Mouse (Mus musculus): Measurements from ENCODE around the gene Gm7075.
"Not testable (repeated sequence)": the region's sequence is repeated elsewhere in the genome, so short reads cannot be mapped to it uniquely, and the experiment has no call there.

Gene Gm7075

GRCm38 (mm10) chr10:63417061-63417460 lies 4.5 kb downstream of the Gm7075 start:
- no peak for DNase-seq

DNA sequence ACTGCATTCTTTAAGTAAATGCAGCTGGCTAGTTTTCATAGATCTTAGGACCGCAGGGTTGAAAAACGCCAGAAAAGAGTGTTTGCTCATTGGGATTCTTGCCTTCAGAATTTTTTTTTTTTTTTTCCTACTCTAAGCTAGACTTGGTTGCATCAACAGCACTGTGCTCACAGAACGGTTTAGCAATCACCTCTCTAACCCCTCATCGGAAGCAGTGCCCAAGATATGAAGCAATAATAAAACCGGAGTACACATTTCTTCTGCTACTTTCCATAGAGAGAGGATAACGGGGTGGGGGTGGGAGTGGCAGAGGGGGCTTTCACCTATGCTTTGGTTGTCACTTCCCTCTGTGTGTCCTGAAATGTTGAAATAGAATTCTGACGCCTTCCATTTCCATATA lies 5.7 kb downstream of the Gm7075 start:
- no peak for DNase-seq

GRCm38 (mm10) chr10:63415287-63415686 lies 6.3 kb downstream of the Gm7075 start:
- DNase-seq: no peak

DNA sequence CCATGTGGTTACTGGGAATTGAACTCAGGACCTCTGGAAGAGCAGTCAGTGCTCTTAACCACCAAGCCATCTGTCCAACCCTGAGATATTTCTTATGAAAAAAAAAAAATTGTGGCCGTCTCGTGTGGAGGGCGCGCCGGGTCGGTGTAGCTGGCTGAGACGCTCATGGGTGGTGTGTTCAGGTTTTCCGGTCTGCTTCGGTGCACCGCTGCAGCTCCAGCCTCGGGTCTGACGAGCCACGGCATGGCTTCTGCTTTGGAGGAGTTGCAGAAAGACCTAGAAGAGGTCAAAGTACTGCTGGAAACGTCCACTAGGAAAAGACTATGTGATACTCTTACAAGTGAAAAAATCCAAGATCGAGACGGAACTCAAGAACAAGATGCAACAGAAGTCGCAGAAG lies 8.8 kb downstream of the Gm7075 start:
- peak in 1 of 2 experiments; percentile 42 for DNase-seq

DNA sequence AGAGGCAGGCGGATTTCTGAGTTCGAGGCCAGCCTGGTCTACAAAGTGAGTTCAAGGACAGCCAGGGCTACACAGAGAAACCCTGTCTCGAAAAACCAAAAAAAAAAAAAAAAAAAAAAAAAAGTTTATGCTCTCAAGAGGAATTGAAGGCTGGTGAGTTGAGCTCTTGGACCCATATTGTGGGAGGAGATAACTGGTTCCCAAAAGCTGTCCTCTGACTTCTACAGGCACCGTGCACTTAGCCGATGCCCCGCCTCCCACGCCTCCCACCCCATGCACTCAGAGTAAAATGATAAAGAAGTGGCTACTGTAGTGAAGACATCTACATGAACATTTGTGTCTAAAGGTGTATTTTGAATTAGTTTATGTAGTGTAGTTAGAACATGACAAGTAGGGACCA lies 9.9 kb downstream of the Gm7075 start:
- not testable (repeated sequence) for DNase-seq

DNA sequence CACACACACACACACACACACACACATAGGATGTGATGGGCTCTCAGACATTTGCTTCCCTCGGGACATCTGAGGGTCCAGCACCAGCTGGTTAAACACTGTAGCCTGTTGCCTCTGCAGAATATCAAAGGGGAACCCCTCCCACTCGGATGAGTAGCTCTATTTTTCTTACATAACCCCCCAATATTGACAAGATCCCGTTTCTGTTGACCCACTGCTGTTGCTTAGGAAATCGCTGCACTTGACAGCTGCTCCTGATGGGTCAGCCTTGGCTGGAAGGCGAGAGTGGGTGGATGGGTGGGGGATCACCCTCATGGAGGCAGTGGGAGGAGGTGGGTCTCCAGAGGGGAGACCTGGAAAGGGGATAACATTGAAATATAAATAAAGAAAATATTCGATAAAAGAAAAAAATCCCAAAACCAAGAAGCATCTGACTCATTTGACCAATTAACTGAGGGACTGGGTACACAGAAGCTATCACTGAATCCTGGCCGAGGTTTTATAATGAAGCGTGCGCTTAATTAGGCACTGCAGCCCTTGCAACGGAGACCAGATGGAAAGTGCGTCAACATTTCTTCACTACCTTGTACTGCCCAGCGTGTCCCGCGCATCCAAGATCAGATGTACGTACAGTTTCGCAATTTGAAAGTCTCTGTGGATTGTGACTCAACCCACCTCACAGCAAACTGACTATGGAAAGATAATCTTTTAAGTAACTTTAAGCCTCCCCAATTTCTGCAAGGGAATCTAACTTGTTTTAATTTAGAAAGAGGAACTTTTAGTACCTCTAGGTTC lies 11.2 kb downstream of the Gm7075 start:
- no peak for DNase-seq

DNA sequence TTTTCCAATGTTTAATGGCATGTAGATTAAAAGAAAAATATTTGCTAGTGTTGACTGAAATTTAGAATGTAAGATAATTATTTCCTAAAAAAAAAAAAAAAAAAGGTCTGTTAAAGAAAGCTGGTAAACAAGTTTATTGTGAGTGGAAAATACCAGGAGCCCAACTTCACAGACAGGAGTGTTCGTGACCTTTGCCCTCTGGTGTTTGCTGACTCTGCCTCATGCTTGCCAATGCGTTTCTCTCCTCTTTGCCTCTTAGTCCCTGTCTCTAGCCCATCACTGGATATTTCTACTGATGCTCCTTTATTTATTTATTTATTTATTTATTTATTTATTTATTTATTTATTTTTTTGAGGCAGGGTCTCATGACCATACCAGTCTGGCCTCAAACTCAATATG lies 18.0 kb downstream of the Gm7075 start:
- peak; percentile 81 to 88 for DNase-seq

DNA sequence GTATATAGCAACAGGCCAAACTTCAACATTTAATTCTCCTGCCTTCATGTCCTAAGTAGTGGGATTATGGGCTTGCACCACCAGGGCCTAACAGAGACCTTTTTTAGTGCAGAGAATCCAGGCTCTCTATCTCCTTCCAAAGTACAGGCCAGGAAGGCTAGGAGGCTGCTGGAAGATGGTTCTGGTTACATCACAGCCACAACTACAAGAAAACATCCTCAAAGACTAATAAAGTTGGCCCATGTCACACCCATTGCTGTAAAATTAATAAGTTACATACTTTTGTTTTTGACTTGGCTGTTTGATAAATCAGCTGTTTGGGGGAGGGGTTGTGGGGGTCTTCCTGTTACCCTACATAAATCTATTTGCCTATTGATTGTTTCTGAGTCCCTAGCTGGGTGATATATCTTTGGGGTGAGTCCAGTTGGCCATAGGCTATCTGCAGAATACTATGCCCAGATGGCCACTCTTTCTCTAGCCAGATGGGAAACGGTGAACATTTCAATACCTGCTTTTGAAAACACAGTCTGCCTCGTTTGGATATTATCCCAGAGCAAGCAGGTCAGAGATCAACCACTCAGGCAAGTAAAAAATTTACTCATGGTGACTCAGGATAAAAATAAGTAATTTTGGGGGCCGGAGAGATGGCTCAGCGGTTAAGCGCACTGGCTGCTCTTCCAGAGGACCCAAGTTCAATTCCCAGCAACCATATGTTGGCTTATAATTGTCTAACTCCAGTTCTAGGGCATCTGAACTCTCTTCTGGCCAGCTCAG lies 18.7 kb downstream of the Gm7075 start:
- peak; percentile 44 to 70 for DNase-seq

- DNase-seq: peak; percentile 51 to 67
Measured at GRCm38 (mm10) chr10:63396963-63397362, 24.6 kb downstream of the Gm7075 start.

DNA sequence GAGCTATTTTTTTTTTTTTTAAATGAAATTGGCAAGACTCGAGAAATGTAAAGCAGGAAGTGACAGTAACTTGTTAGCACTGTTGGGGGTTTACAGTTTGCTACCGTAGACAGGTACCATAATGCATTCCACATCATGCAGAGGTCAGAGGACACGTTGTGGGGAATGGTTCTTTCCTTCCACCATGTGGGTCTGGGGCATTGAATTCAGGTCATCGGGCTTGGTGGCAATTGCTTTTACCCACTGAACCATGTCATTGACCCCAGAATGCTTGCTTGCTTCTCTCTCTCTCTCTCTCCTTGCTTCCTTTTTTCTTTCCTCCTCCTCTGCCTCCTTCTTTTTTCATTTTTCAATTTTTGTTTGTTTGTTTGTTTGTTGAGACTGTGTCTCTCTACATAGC lies 32.6 kb downstream of the Gm7075 start:
- peak in 1 of 2 experiments; percentile 58 for DNase-seq

- DNase-seq: peak in 1 of 2 experiments; percentile 44
Measured at GRCm38 (mm10) chr10:63386991-63387390, 34.6 kb downstream of the Gm7075 start.

DNA sequence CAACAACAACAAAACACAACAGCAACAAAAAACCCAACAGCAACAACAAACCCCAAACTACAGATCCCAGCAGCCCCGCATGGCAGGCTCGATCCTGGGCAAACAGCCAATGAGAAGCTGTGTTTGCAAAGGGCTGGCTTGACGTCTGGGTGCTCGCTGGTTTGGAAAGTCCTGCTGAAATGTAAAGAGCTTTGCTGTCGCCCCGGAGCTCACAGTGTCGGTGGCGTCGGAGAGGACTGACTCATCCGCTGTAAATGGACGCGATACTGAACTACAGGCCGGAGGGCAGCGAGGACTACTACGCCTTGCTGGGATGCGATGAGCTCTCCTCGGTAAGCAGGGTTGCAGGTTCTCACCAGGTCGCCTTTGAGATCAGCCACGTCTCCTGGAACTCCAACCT lies 35.1 kb downstream of the Gm7075 start:
- peak; percentile 92 for DNase-seq

- DNase-seq: not testable (repeated sequence)
Measured at GRCm38 (mm10) chr10:63385897-63386296, 35.7 kb downstream of the Gm7075 start.

- peak; percentile 88 to 94 for DNase-seq
Measured at GRCm38 (mm10) chr10:63382372-63383279, 39.0 kb downstream of the Gm7075 start, which contains the start of gene Dnajc12. Gene Dnajc12 (plus strand): TSS chr10:63382443.

DNA sequence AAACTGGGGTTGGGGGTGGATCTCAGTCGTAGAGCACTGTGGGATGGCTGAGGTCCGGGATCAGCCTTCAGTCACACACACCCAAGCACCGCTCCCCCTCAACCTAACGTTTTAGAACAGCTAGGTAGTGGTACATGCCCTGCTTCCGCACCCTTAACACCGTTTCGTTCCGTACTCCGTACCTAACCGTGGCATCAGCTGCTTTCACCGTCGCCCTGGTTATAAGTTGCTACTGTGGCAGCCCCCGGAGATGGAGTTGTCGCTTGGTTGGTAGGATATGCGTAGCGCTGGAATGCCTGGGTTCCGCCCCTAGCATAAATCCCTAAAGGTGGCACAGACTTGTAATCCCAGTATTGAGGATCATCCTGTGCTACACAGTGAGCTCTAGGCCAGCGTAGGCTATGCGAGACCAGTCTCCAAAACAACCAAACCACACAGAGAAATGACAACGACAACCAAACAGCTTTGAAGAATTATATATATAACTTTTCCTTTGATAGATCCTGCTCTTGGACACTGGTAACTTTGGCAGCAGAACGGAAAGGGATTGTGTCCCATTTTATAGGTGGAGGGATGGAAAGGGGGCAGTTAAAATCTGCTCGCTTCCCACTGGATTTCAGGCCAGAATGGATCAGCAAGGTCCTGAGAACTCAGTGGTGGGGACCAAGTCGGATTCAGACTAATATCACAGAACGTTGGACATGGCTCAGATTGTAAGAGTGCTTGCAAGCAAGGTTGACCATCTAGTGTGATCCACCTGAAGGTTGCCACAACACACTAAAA lies 39.9 kb downstream of the Gm7075 start, which contains the start of gene Sirt1:
Sirt1 (minus strand) TSS at position 207 of the 783 bp plus-strand sequence.
- DNase-seq: no peak

- DNase-seq: no peak
Measured at GRCm38 (mm10) chr10:63378948-63379680, 42.5 kb downstream of the Gm7075 start.

- peak; percentile 52 to 69 for DNase-seq
Measured at GRCm38 (mm10) chr10:63377468-63377867, 44.1 kb downstream of the Gm7075 start.

DNA sequence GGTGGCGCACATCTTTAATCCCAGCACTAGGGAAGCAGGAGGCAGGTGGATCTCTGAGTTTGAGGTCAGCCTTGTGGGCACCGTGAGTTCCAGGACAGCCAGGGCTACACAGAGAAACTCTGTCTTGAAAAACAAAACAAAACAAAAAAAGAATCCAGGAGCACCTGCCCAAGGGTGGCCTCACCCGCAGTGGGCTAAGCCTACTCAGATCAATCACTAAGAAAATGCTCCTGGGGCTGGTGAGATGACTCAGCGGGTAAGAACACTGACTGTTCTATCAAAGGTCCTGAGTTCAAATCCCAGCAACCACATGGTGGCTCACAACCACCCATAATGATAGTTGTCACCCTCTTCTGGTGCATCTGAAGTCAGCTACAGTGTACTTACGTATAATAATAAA lies 45.3 kb downstream of the Gm7075 start:
- DNase-seq: no peak
